Mouse (Mus musculus) thymus, adult 2 months (tissue): Measurements from ENCODE around the gene Cdc34.

Experiments used
- CTCF ChIP-seq: fragments of 200-500 bp; IDR thresholded peaks from 2 replicates; pipeline ENCODE4 v1.5.1; 2012; ENCODE audit warnings: mild to moderate bottlenecking, control low read depth, low read length, moderate library complexity, borderline replicate concordance; ENCODE audit not compliant: control insufficient read depth, poor library complexity, insufficient read depth; ENCODE audit errors: extremely low read depth
- POLR2A ChIP-seq: fragments of 200-500 bp; IDR thresholded peaks from 2 replicates; pipeline ENCODE4 v1.6.1; 2012; ENCODE audit warnings: mild to moderate bottlenecking, low read length, control low read depth, moderate library complexity; ENCODE audit not compliant: control insufficient read depth, poor library complexity, insufficient read depth; ENCODE audit errors: extremely low read depth

DNA sequence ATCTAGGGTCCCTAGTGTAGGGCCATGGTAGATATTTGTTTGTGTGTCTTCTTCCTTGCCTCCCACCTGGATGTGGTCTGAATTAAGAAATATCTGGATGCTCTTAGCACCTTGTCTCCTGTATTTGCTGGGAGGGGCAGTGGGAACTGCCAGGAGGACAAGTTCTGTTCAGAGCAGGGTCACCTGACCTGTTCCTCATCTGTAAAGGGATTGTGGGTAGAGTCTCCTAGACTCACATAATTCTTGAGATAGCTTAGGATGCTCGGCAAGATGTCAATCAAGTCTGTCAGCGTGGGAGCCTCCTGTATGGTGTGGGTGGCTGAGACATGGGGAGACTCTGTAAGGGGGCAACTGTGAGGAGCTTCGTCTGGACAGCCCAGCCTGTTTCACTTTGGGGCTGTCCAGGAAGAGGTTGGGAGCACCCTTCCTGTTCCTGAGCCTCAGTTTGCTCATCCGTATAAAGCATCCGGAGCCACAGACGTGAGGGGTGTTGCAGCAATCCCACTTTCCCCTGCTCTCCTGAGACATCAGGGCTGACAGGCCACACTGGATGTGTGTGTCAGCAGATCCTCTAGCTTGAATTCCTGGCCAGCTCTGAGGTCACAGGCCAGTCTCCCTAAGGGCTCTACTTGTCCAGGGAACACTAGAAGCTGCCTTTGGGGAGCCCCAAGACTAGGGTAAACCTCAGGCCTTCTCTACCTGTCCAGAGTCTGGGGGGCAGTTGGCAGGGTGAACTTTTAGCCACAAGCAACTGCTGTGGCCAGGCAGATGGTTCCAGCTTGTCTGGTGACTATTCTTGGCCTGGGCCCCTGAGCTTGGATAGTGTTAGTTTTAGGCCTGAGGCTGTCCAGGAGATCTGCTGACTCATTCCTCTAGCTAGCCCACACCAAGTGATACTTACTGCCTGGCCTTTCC, 2.0 kb downstream of the Cdc34 start:
- no peak for TF ChIP-seq CTCF
- TF ChIP-seq POLR2A = no peak
